Mouse (Mus musculus): ENCODE data around the gene Hoxd4.

The Hoxd4 gene

GRCm38 (mm10) chr2:74711721-74712621 is at the start of gene Hoxd4, which contains the start of gene Hoxd3:
Hoxd4 (plus strand) TSS chr2:74711929.
Hoxd3 (plus strand) TSS chr2:74711927.
- peak; percentile 80 for DNase-seq (ENCODE audit: low read depth, low spot score)

GRCm38 (mm10) chr2:74663291-74663925 is 48.3 kb upstream of the Hoxd4 start:
- DNase-seq (ENCODE audit: low read depth, low spot score) = peak; percentile 56

- no peak for DNase-seq (ENCODE audit: low read depth, low spot score)
Observed at GRCm38 (mm10) chr2:74666411-74666810, 45.3 kb upstream of the Hoxd4 start.

GRCm38 (mm10) chr2:74667191-74667841 is 44.4 kb upstream of the Hoxd4 start:
- DNase-seq (ENCODE audit: low read depth, low spot score) = peak; percentile 55

GRCm38 (mm10) chr2:74667842-74668357 is 43.8 kb upstream of the Hoxd4 start, which contains the start of gene Hoxd13:
Hoxd13 (plus strand) TSS chr2:74668310.
- peak; percentile 77 for DNase-seq (ENCODE audit: low read depth, low spot score)

GRCm38 (mm10) chr2:74668370-74669229 is 43.1 kb upstream of the Hoxd4 start:
- peak; percentile 58 for DNase-seq (ENCODE audit: low read depth, low spot score)

- peak; percentile 76 for DNase-seq (ENCODE audit: low read depth, low spot score)
Observed at GRCm38 (mm10) chr2:74669230-74669578, 42.5 kb upstream of the Hoxd4 start.

GRCm38 (mm10) chr2:74669650-74670235 is 42.0 kb upstream of the Hoxd4 start:
- peak; percentile 53 for DNase-seq (ENCODE audit: low read depth, low spot score)

- DNase-seq (ENCODE audit: low read depth, low spot score) = no peak
Observed at GRCm38 (mm10) chr2:74670632-74671188, 41.0 kb upstream of the Hoxd4 start.

GRCm38 (mm10) chr2:74671847-74672246 is 39.9 kb upstream of the Hoxd4 start:
- DNase-seq (ENCODE audit: low read depth, low spot score) = no peak

- peak; percentile 82 for DNase-seq (ENCODE audit: low read depth, low spot score)
Observed at GRCm38 (mm10) chr2:74672481-74673362, 39.0 kb upstream of the Hoxd4 start.

GRCm38 (mm10) chr2:74673835-74674425 is 37.8 kb upstream of the Hoxd4 start:
- no peak for DNase-seq (ENCODE audit: low read depth, low spot score)

GRCm38 (mm10) chr2:74674881-74675665 is 36.7 kb upstream of the Hoxd4 start, which contains the start of gene Hoxd12:
Hoxd12 (plus strand) TSS chr2:74675013.
- DNase-seq (ENCODE audit: low read depth, low spot score) = peak; percentile 27

- DNase-seq (ENCODE audit: low read depth, low spot score) = peak; percentile 13
Observed at GRCm38 (mm10) chr2:74675666-74676282, 36.0 kb upstream of the Hoxd4 start.

GRCm38 (mm10) chr2:74676376-74677052 is 35.2 kb upstream of the Hoxd4 start:
- no peak for DNase-seq (ENCODE audit: low read depth, low spot score)

- no peak for DNase-seq (ENCODE audit: low read depth, low spot score)
Observed at GRCm38 (mm10) chr2:74677106-74677505, 34.6 kb upstream of the Hoxd4 start.
